Mouse (Mus musculus): ENCODE results near the gene Pusl1. TPM values are rescaled to one million over a fixed set of nuclear protein-coding genes. Genes with fewer than 3 reads are reported as not detected.

The Pusl1 gene
- polyA plus RNA-seq, 1 experiment from 2014 or later: 15.3 TPM

DNA sequence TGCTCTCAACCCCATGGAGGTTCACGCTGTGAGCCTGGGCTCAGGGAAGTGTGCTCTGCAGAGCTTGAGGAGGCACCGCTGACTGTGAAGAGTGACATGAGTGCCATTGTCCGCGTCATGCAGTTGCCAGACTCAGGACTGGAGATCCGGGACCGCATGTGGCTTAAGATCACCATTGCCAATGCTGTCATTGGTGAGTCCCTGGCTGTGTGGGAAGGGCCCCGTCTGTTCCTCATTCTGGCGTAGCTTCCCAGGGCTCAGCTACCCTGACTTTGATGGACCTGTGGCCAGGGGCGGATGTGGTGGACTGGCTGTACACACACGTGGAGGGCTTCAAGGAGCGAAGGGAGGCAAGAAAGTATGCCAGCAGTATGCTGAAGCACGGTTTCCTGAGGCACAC lies 35.5 kb downstream of the Pusl1 start:
- TF ChIP-seq EP300 (IDR thresholded peaks at IDR 0.05; ENCODE audit: low read depth) (no peak), CTCF (IDR thresholded peaks at IDR 0.05; ENCODE audit: low read depth) (no peak)
- no peaks in the 10 kb centered on the region for H3K27me3 ChIP-seq (ENCODE audit: insufficient read depth, low read length)
- no peak overlapping the region for H3K4me3 ChIP-seq (ENCODE audit: low read depth, low read length)
- H3K9ac ChIP-seq (replicated peaks): no peak overlapping the region
- WGBS (ENCODE audit: insufficient replicate concordance): 88% methylated on average over 12 of the region's 12 CpGs
- peaks cover 40% of the 10 kb centered on the region for H3K36me3 ChIP-seq (replicated peaks; ENCODE audit: insufficient read depth, low read length)
- DNase-seq: no peak
- H3K9me3 ChIP-seq (ENCODE audit: low read length): no peaks in the 10 kb centered on the region
- no peak for ATAC-seq
- H3K27ac ChIP-seq (ENCODE audit: low read depth): no peak overlapping the region
- no peak overlapping the region for H3K4me2 ChIP-seq (ENCODE audit: low read depth, low read length)
- H3K4me1 ChIP-seq (ENCODE audit: insufficient read depth): peaks cover 4% of the 10 kb centered on the region

DNA sequence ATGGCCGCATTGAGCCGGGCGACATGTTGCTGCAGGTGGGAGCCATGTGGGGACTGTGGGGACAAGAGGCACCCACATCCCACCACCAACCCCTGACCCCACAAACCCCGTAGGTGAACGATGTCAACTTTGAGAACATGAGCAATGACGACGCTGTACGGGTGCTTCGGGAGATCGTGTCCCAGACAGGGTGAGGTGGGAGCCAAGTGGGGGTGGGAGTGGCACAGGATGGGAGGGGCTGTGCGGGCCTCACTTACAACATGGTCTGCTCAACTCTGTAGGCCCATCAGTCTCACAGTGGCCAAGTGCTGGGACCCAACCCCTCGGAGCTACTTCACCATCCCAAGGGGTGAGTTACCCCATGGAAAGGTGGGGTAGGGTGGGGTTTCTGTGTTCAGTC lies 36.6 kb downstream of the Pusl1 start:
- H3K4me2 ChIP-seq (ENCODE audit: low read depth, low read length): no peak overlapping the region
- peaks cover 12% of the 10 kb centered on the region for H3K4me1 ChIP-seq (ENCODE audit: insufficient read depth)
- H3K4me3 ChIP-seq (ENCODE audit: low read depth, low read length): no peak overlapping the region
- H3K9me3 ChIP-seq (ENCODE audit: low read length): no peaks in the 10 kb centered on the region
- peaks cover 40% of the 10 kb centered on the region for H3K36me3 ChIP-seq (replicated peaks; ENCODE audit: insufficient read depth, low read length)
- ATAC-seq: no peak
- 93% methylated on average over 12 of the region's 12 CpGs for WGBS (ENCODE audit: insufficient replicate concordance)
- H3K27me3 ChIP-seq (ENCODE audit: insufficient read depth, low read length): no peaks in the 10 kb centered on the region
- TF ChIP-seq CTCF (IDR thresholded peaks at IDR 0.05; ENCODE audit: low read depth) (no peak), EP300 (IDR thresholded peaks at IDR 0.05; ENCODE audit: low read depth) (no peak)
- no peak for DNase-seq
- no peak overlapping the region for H3K9ac ChIP-seq (replicated peaks)
- no peak overlapping the region for H3K27ac ChIP-seq (ENCODE audit: low read depth)

DNA sequence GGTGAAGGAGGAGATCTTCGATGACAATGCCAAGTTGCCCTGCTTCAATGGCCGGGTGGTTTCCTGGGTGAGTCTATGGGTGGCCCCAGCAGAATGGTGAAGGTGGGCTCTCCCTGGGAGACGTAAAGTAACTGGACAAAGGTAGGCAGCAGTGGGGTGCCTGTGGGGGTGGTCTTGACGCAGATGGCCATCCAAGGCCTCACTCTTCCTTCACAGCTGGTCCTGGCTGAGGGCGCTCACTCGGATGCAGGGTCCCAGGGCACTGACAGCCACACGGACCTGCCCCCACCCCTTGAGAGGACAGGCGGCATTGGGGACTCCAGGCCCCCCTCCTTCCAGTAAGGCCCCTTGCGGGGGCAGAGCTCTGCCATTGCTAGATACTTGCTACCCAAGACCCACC lies 38.2 kb downstream of the Pusl1 start:
- no peak for TF ChIP-seq EP300 (IDR thresholded peaks at IDR 0.05; ENCODE audit: low read depth)
- no peak for TF ChIP-seq CTCF (IDR thresholded peaks at IDR 0.05; ENCODE audit: low read depth)
- Histone ChIP-seq H3K4me3 (ENCODE audit: low read depth, low read length) (no peak overlapping the region), H3K27ac (ENCODE audit: low read depth) (no peak overlapping the region), H3K4me2 (ENCODE audit: low read depth, low read length) (no peak overlapping the region), H3K36me3 (replicated peaks; ENCODE audit: insufficient read depth, low read length) (peaks cover 29% of the 10 kb centered on the region), H3K9me3 (ENCODE audit: low read length) (no peaks in the 10 kb centered on the region), H3K4me1 (ENCODE audit: insufficient read depth) (peaks cover 27% of the 10 kb centered on the region), H3K9ac (replicated peaks) (no peak overlapping the region), H3K27me3 (ENCODE audit: insufficient read depth, low read length) (no peaks in the 10 kb centered on the region)
- DNase-seq: no peak
- 83% methylated on average over 9 of the region's 9 CpGs for WGBS (ENCODE audit: insufficient replicate concordance)
- no peak for ATAC-seq

DNA sequence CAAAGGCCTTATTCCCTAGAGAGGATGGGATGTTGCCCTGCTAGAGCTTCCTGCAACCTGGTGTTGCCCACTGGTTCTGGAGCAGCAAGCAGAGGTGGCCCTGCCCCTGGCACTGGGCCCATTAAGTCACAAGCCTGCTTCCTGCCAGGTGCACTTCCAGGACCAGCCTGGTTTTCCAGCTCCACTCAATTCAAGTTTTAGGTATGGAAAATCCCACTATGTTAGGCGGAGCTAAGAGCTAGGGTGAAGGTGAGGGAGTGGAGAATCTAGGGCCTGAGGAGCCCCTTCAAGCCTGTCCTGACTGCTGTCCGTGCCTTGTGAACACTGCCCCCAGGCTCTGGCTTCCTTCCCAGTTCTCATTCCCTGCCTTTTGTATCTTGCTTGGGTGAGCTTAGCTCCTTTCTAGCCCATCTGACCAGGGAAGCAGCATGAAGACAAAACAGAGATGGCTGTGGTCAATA lies 39.6 kb downstream of the Pusl1 start:
- Histone ChIP-seq H3K9ac (replicated peaks) (no peak overlapping the region), H3K9me3 (ENCODE audit: low read length) (no peaks in the 10 kb centered on the region), H3K4me2 (ENCODE audit: low read depth, low read length) (no peak overlapping the region), H3K36me3 (replicated peaks; ENCODE audit: insufficient read depth, low read length) (peaks cover 22% of the 10 kb centered on the region), H3K4me1 (ENCODE audit: insufficient read depth) (peaks cover 34% of the 10 kb centered on the region), H3K27ac (ENCODE audit: low read depth) (no peak overlapping the region), H3K4me3 (ENCODE audit: low read depth, low read length) (no peak overlapping the region), H3K27me3 (ENCODE audit: insufficient read depth, low read length) (no peaks in the 10 kb centered on the region)
- ATAC-seq (no peak), DNase-seq (no peak)
- WGBS (ENCODE audit: insufficient replicate concordance): 81% methylated on average over 2 of the region's 2 CpGs
- no peak for TF ChIP-seq EP300 (IDR thresholded peaks at IDR 0.05; ENCODE audit: low read depth)
- TF ChIP-seq CTCF (IDR thresholded peaks at IDR 0.05; ENCODE audit: low read depth): no peak

DNA sequence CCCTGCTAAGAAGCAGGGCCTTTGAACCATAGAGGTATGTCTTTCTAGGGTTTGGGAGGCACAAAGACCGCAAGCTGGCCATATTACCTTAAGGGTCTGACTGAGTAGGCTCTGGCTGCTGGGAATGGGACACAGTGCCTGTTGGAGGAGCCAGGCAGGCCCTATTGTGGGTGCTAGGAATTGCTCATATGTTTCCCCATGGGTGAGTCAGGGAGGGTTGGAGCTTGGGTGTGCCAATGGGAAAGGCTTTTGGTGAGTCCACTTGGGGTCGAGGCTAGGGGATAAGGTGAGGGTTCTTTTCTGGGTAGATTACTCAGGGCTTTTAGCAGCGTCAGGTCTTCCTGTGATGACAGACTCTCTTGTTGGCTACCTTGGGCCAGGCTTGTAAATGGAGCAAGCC lies 40.2 kb downstream of the Pusl1 start:
- H3K36me3 ChIP-seq (replicated peaks; ENCODE audit: insufficient read depth, low read length): peaks cover 18% of the 10 kb centered on the region
- ATAC-seq (no peak), DNase-seq (no peak)
- H3K9ac ChIP-seq (replicated peaks): no peak overlapping the region
- no peak overlapping the region for H3K27ac ChIP-seq (ENCODE audit: low read depth)
- H3K4me3 ChIP-seq (ENCODE audit: low read depth, low read length): no peak overlapping the region
- no peaks in the 10 kb centered on the region for H3K9me3 ChIP-seq (ENCODE audit: low read length)
- H3K27me3 ChIP-seq (ENCODE audit: insufficient read depth, low read length): no peaks in the 10 kb centered on the region
- TF ChIP-seq CTCF (IDR thresholded peaks at IDR 0.05; ENCODE audit: low read depth) (no peak), EP300 (IDR thresholded peaks at IDR 0.05; ENCODE audit: low read depth) (no peak)
- peaks cover 40% of the 10 kb centered on the region for H3K4me1 ChIP-seq (ENCODE audit: insufficient read depth)
- no peak overlapping the region for H3K4me2 ChIP-seq (ENCODE audit: low read depth, low read length)
- 83% methylated on average over 3 of the region's 3 CpGs for WGBS (ENCODE audit: insufficient replicate concordance)

DNA sequence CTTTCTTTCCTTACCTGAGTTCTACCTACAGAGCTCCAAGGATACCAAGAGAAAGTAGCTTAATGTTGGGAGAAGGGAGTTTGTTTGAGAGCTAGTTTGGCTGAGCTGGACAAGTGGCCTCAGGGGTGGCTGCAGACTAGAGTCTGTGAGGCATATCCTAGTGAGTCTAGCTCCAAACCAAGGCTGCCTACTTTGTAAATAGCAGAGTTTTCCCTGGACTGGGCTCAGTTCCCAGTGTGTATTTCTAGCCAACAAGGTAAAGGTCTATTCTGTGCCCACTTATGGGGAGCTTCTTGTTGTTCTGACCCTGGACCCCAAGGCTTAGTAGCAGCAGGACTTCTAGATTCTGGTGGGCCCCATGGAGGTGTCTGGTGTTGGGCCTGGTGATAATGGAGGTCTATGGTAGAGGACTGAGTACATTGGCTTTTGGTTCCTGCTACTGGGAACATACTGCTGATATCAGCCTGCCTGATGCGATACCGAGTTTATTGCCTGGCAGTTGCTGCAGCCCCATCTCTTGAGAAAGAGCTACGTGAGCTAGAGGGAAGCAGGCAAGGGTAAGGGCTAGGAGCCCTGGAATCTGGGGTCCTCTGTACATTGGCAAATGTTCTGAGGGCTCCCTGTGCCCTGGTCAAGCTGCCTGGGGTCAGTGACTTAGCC lies 41.7 kb downstream of the Pusl1 start:
- no peaks in the 10 kb centered on the region for H3K27me3 ChIP-seq (ENCODE audit: insufficient read depth, low read length)
- H3K4me3 ChIP-seq (ENCODE audit: low read depth, low read length): no peak overlapping the region
- DNase-seq (no peak), ATAC-seq (no peak)
- H3K9ac ChIP-seq (replicated peaks): no peak overlapping the region; the same call in 1 of the 2 replicates
- peaks cover 40% of the 10 kb centered on the region for H3K4me1 ChIP-seq (ENCODE audit: insufficient read depth)
- 80% methylated on average over 3 of the region's 3 CpGs for WGBS (ENCODE audit: insufficient replicate concordance)
- H3K27ac ChIP-seq (ENCODE audit: low read depth): no peak overlapping the region
- no peaks in the 10 kb centered on the region for H3K9me3 ChIP-seq (ENCODE audit: low read length)
- peak overlapping the region; percentile 95 for H3K4me2 ChIP-seq (ENCODE audit: low read depth, low read length)
- H3K36me3 ChIP-seq (replicated peaks; ENCODE audit: insufficient read depth, low read length): peaks cover 4% of the 10 kb centered on the region
- TF ChIP-seq CTCF (IDR thresholded peaks at IDR 0.05; ENCODE audit: low read depth) (no peak), EP300 (IDR thresholded peaks at IDR 0.05; ENCODE audit: low read depth) (no peak)

Data from liver, postnatal 0 days (tissue).